16 mouse cellular contexts compared by ENCODE assay signal in genomic region chr9:3350056-3350455, GRCm38 (mm10). TPM values are rescaled to one million over a fixed set of nuclear protein-coding genes. Genes with fewer than 3 reads are reported as not detected.
A peak's percentile ranks its signal among the peaks of the same experiment; 100 is the strongest.
DNase-seq lines count a peak whose midpoint lies in the region; ATAC-seq and TF ChIP-seq lines count a peak whose summit lies in the region.
"Had no signal": no experiment of that assay in that cellular context is flagged by ENCODE, and none has a peak within 500 bp of the region (broad histone marks: within the 10 kb centered on the region; RNA-seq: fewer than 3 reads in every experiment).

No protein-coding gene starts in this region.

- WGBS in liver, postnatal 0 days (ENCODE audit: insufficient replicate concordance): 79% methylated on average over 1 of the region's 1 CpGs
- WGBS in liver, embryonic 12.5 days (ENCODE audit: insufficient replicate concordance): 63% methylated on average over 1 of the region's 1 CpGs

- H3K27ac ChIP-seq in gastrocnemius, adult 2 months: no peak overlapping the region
- H3K27ac ChIP-seq in liver, postnatal 0 days (ENCODE audit: low read depth): no peak overlapping the region
- H3K27ac ChIP-seq in liver, embryonic 12.5 days: no peak overlapping the region
- H3K27ac ChIP-seq: embryonic facial prominence, embryonic 12.5 days; heart, embryonic 13.5 days; hindbrain, embryonic 10.5 days; limb, embryonic 10.5 days had no signal

- no peaks in the 10 kb centered on the region for H3K27me3 ChIP-seq in liver, postnatal 0 days (ENCODE audit: insufficient read depth, low read length)
- H3K27me3 ChIP-seq in liver, embryonic 12.5 days (replicated peaks): no peaks in the 10 kb centered on the region
- no peaks in the 10 kb centered on the region for H3K27me3 ChIP-seq in E14TG2a.4 (ENCODE audit: insufficient read depth, low read length)
- H3K27me3 ChIP-seq: embryonic facial prominence, embryonic 12.5 days; heart, embryonic 13.5 days had no signal

- TF ChIP-seq CTCF in gastrocnemius, adult 2 months (IDR thresholded peaks at IDR 0.05): peak; percentile 23; the same call in 1 of the 2 replicates
- peak; percentile 58 for TF ChIP-seq CTCF in liver, postnatal 0 days (IDR thresholded peaks at IDR 0.05; ENCODE audit: low read depth)
- TF ChIP-seq CTCF in E14TG2a.4 (conservative IDR thresholded peaks at IDR 0.05; ENCODE audit: low read length): peak; percentile 30

- H3K4me2 ChIP-seq in liver, postnatal 0 days (ENCODE audit: low read depth, low read length): no peak overlapping the region
- no peak overlapping the region for H3K4me2 ChIP-seq in liver, embryonic 12.5 days
- H3K4me2 ChIP-seq: embryonic facial prominence, embryonic 12.5 days; heart, embryonic 13.5 days had no signal

- H3K9me3 ChIP-seq in liver, postnatal 0 days (ENCODE audit: low read length): no peaks in the 10 kb centered on the region
- no peaks in the 10 kb centered on the region for H3K9me3 ChIP-seq in liver, embryonic 12.5 days (replicated peaks)
- H3K9me3 ChIP-seq in E14TG2a.4 (ENCODE audit: low read length): no peaks in the 10 kb centered on the region
- H3K9me3 ChIP-seq: embryonic facial prominence, embryonic 12.5 days; heart, embryonic 13.5 days; hindbrain, embryonic 10.5 days; limb, embryonic 10.5 days had no signal

- peaks cover 4% of the 10 kb centered on the region; the same call in 1 of the 2 replicates for H3K4me1 ChIP-seq in liver, postnatal 0 days (ENCODE audit: insufficient read depth)
- H3K4me1 ChIP-seq in liver, embryonic 12.5 days: peaks cover 28% of the 10 kb centered on the region
- H3K4me1 ChIP-seq in E14TG2a.4 (replicated peaks; ENCODE audit: low read depth, low read length): 0 out of 2 replicates have a peak, but pooled peaks cover 2% of the 10 kb centered on the region
- H3K4me1 ChIP-seq: embryonic facial prominence, embryonic 12.5 days; heart, embryonic 13.5 days; hindbrain, embryonic 10.5 days; limb, embryonic 10.5 days had no signal

- no peak for ATAC-seq in liver, postnatal 0 days
- ATAC-seq in liver, embryonic 12.5 days: no peak
- peak; percentile 61; the same call in 1 of the 2 replicates for ATAC-seq in erythroblast, adult 5-6 weeks (replicated peaks; ENCODE audit: low FRiP score, poor library complexity, severe bottlenecking)

- no peak for DNase-seq in gastrocnemius, adult 2 months
- no peak for DNase-seq in gastrocnemius, postnatal 10 days
- no peak for DNase-seq in liver, postnatal 0 days
- DNase-seq in urinary bladder, postnatal 14 days (ENCODE audit: low spot score): no peak
- no peak for DNase-seq in left cerebral cortex, postnatal 25 days (ENCODE audit: low spot score in 2 of 2)
- DNase-seq: kidney, adult 11 months; kidney, postnatal 25 days; lung, adult 18-20 months; thymus, postnatal 4 days had no signal

- no peak for TF ChIP-seq EP300 in liver, postnatal 0 days (IDR thresholded peaks at IDR 0.05; ENCODE audit: low read depth)

- no peak overlapping the region for H3K9ac ChIP-seq in liver, postnatal 0 days (replicated peaks)
- H3K9ac ChIP-seq in liver, embryonic 12.5 days: no peak overlapping the region
- H3K9ac ChIP-seq: embryonic facial prominence, embryonic 12.5 days; heart, embryonic 13.5 days had no signal

- peaks cover 50% of the 10 kb centered on the region for H3K36me3 ChIP-seq in liver, postnatal 0 days (replicated peaks; ENCODE audit: insufficient read depth, low read length)
- peaks cover 72% of the 10 kb centered on the region for H3K36me3 ChIP-seq in liver, embryonic 12.5 days
- peaks cover 65% of the 10 kb centered on the region for H3K36me3 ChIP-seq in E14TG2a.4 (ENCODE audit: insufficient read depth, low read length)

- intact Hi-C loops in gastrocnemius, adult 2 months (cut with DNase I): no loop called here
- intact Hi-C loops in left cerebral cortex, postnatal 25 days (cut with DNase I): no loop called here

- no peak overlapping the region for H3K4me3 ChIP-seq in gastrocnemius, adult 2 months
- no peak overlapping the region for H3K4me3 ChIP-seq in liver, postnatal 0 days (ENCODE audit: low read depth, low read length)
- no peak overlapping the region for H3K4me3 ChIP-seq in liver, embryonic 12.5 days
- no peak overlapping the region for H3K4me3 ChIP-seq in E14TG2a.4 (replicated peaks; ENCODE audit: low read length)
- H3K4me3 ChIP-seq: embryonic facial prominence, embryonic 12.5 days; heart, embryonic 13.5 days; hindbrain, embryonic 10.5 days; limb, embryonic 10.5 days had no signal

RNA-seq across cellular contexts. Expression of gene Alkbh8, which starts 15.1 kb away (rescaled TPM):
- 10 to 100 TPM; 18.7 to 26.1 TPM for total RNA-seq in gastrocnemius, adult 2 months (2021)
- total RNA-seq in gastrocnemius, postnatal 10 days (2021): 10 to 100 TPM; 15.4 to 18.1 TPM
- polyA plus RNA-seq in liver, postnatal 0 days (2015; fragmentation: Nextera tagmentation; extraction: Ambion mirVana): 5.9 and 6.6 TPM in 2 replicates
- polyA plus RNA-seq in liver, embryonic 12.5 days (2016; fragmentation: Nextera tagmentation; extraction: Ambion mirVana): 31.0 and 33.4 TPM in 2 replicates
- total RNA-seq in erythroblast, adult 5-6 weeks (2015; ENCODE audit: low replicate concordance): 5.4 and 7.7 TPM in 2 replicates
- 6.8 and 15.5 TPM in 2 replicates for total RNA-seq in erythroblast, adult 5-6 weeks (2017; ENCODE audit: low replicate concordance)
- total RNA-seq in left cerebral cortex, postnatal 25 days (2021): 10 to 100 TPM; 48.1 to 52.8 TPM

RNA-seq across cellular contexts. Expression of gene Cwf19l2, which starts 53.3 kb away (rescaled TPM):
- total RNA-seq in gastrocnemius, adult 2 months (2021): 10 to 100 TPM; 17.8 to 19.2 TPM
- 10 to 100 TPM; 16.7 to 19.2 TPM for total RNA-seq in gastrocnemius, postnatal 10 days (2021)
- polyA plus RNA-seq in liver, postnatal 0 days (2015; fragmentation: Nextera tagmentation; extraction: Ambion mirVana): 3.7 and 4.0 TPM in 2 replicates
- 7.1 and 7.5 TPM in 2 replicates for polyA plus RNA-seq in liver, embryonic 12.5 days (2016; fragmentation: Nextera tagmentation; extraction: Ambion mirVana)
- 9.0 TPM in 2 replicates for total RNA-seq in erythroblast, adult 5-6 weeks (2015; ENCODE audit: low replicate concordance)
- total RNA-seq in erythroblast, adult 5-6 weeks (2017; ENCODE audit: low replicate concordance): 19.9 and 32.3 TPM in 2 replicates
- 10 to 100 TPM; 15.7 to 17.0 TPM for total RNA-seq in left cerebral cortex, postnatal 25 days (2021)
